In the genomic region with DNA sequence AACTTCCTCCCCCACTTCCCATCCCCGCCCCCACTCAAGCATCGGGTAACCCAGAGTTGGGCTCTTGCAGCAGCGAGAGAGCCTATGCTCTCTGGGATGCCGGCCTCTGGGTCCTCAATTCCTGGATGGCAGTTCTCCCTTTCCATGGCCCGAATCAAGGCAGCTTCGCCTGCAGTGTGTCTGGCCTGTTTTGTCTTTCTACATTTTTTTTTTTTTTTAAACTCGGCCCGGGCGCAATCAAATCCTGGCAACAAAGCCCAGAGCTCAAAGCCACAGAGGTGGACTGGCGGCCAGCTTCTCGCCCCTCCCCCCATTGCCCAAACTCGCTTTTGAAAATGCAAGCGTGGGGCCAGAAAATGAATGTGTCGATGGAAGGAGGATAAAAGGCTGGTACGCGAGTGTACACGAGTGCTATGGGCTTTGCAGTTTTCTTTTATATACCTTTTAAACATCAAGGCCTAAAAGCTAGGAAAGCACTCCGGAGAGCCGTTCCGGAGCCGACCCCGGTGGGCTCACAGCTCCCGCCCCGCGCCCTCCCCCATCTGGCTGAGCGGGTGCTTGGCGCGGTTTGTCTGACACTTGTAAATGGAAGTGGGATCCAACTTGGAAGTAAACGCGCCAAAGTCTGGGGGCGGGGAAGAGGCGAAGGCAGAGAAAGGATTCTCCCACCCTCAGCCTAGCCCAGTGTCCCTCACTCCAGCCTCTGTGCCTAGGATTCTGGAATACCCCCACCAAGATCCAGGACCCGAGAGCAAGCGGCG, we compare ENCODE assay signal across 9 mouse cellular contexts. TPM values are rescaled to one million over a fixed set of nuclear protein-coding genes. Genes with fewer than 3 reads are reported as not detected.
DNase-seq lines count a peak whose midpoint lies in the region; ATAC-seq and TF ChIP-seq lines count a peak whose summit lies in the region.
"Had no signal": no experiment of that assay in that cellular context is flagged by ENCODE, and none has a peak within 500 bp of the region (broad histone marks: within the 10 kb centered on the region; RNA-seq: fewer than 3 reads in every experiment).

No protein-coding gene starts in this region.

- peak; percentile 35 for DNase-seq in gastrocnemius, adult 2 months
- DNase-seq in gastrocnemius, adult 8-10 months (ENCODE audit: low spot score in 2 of 2) = no peak
- DNase-seq in cerebellum, postnatal 10 days = peak; percentile 76 to 87
- peak; percentile 49 to 63 for DNase-seq in frontal cortex, postnatal 14 days (ENCODE audit: low spot score in 2 of 2)
- DNase-seq in liver, adult 2 months (ENCODE audit: extremely low read depth, low read depth, low spot score) = peak; percentile 16
- DNase-seq in neural tube, embryonic 11.5 days (ENCODE audit: low spot score) = peak; percentile 83
- no peak for DNase-seq in spleen, postnatal 36 days (ENCODE audit: low spot score in 2 of 2)

- intact Hi-C loops in gastrocnemius, adult 2 months (cut with DNase I) = no loop called here

- no peaks in the 10 kb centered on the region for H3K36me3 ChIP-seq in intestine, postnatal 0 days (ENCODE audit: control insufficient read depth, insufficient read depth)
- H3K36me3 ChIP-seq in liver, adult 2 months (ENCODE audit: control insufficient read depth, insufficient read depth, low read length) = no peaks in the 10 kb centered on the region
- no peaks in the 10 kb centered on the region for H3K36me3 ChIP-seq in neural tube, embryonic 11.5 days (ENCODE audit: control insufficient read depth, insufficient read depth, low read length)

- WGBS in intestine, postnatal 0 days = under 1% methylated on average over 35 of the region's 35 CpGs
- 2% methylated on average over 35 of the region's 35 CpGs for WGBS in liver, adult 2 months
- under 1% methylated on average over 35 of the region's 35 CpGs for WGBS in neural tube, embryonic 11.5 days

- H3K9ac ChIP-seq in intestine, postnatal 0 days (ENCODE audit: low read depth, low read length) = no peak overlapping the region
- H3K9ac ChIP-seq in liver, adult 2 months (ENCODE audit: low read depth, low read length) = 0 out of 2 replicates have a peak overlapping the region, but pooled peaks have one; percentile 30
- H3K9ac ChIP-seq in neural tube, embryonic 11.5 days (ENCODE audit: low read length) = peak overlapping the region; percentile 76

- ATAC-seq in intestine, postnatal 0 days = no peak
- peak; percentile 40 for ATAC-seq in neural tube, embryonic 11.5 days (ENCODE audit: insufficient read depth, low FRiP score, low TSS enrichment)

- peak overlapping the region; percentile 70 for H3K4me2 ChIP-seq in intestine, postnatal 0 days (replicated peaks; ENCODE audit: low read depth)
- peak overlapping the region; percentile 66 for H3K4me2 ChIP-seq in neural tube, embryonic 11.5 days (ENCODE audit: low read depth)

- H3K79me2 ChIP-seq in liver, adult 2 months (ENCODE audit: control insufficient read depth, insufficient read depth, low read length) = no peaks in the 10 kb centered on the region

- H3K27ac ChIP-seq in gastrocnemius, adult 2 months = no peak overlapping the region
- no peak overlapping the region for H3K27ac ChIP-seq in intestine, postnatal 0 days (ENCODE audit: low read depth, low read length)
- H3K27ac ChIP-seq in liver, adult 2 months (replicated peaks; ENCODE audit: insufficient read depth, low read depth, low read length) = no peak overlapping the region
- peak overlapping the region; percentile 62 for H3K27ac ChIP-seq in neural tube, embryonic 11.5 days (ENCODE audit: low read depth, low read length)

- H3K4me3 ChIP-seq in gastrocnemius, adult 2 months = peak overlapping the region; percentile 70
- peak overlapping the region; percentile 38 for H3K4me3 ChIP-seq in intestine, postnatal 0 days (ENCODE audit: low read depth, low read length)
- no peak overlapping the region for H3K4me3 ChIP-seq in liver, adult 2 months (ENCODE audit: insufficient read depth, low read depth, low read length)
- peak overlapping the region; percentile 68 for H3K4me3 ChIP-seq in neural tube, embryonic 11.5 days (ENCODE audit: low read depth, low read length)

- H3K27me3 ChIP-seq in intestine, postnatal 0 days (replicated peaks; ENCODE audit: control insufficient read depth, insufficient read depth, low read length) = peaks cover 37% of the 10 kb centered on the region
- H3K27me3 ChIP-seq in liver, adult 2 months (ENCODE audit: control insufficient read depth, insufficient read depth, low read length) = peaks cover 23% of the 10 kb centered on the region; the same call in 1 of the 2 replicates
- no peaks in the 10 kb centered on the region for H3K27me3 ChIP-seq in neural tube, embryonic 11.5 days (ENCODE audit: control insufficient read depth, insufficient read depth, low read length)

- no peak for TF ChIP-seq CTCF in gastrocnemius, adult 2 months (IDR thresholded peaks at IDR 0.05)
- no peak for TF ChIP-seq CTCF in intestine, postnatal 0 days (IDR thresholded peaks at IDR 0.05; ENCODE audit: low read depth)
- no peak for TF ChIP-seq CTCF in liver, adult 2 months (IDR thresholded peaks at IDR 0.05; ENCODE audit: low read depth, low read length)

- no peak for TF ChIP-seq POLR2A in liver, adult 2 months (IDR thresholded peaks at IDR 0.05; ENCODE audit: extremely low read depth, insufficient read depth, low read length)

- no peaks in the 10 kb centered on the region for H3K4me1 ChIP-seq in intestine, postnatal 0 days (replicated peaks; ENCODE audit: control insufficient read depth, insufficient read depth, low read length)
- peaks cover 7% of the 10 kb centered on the region for H3K4me1 ChIP-seq in liver, adult 2 months (ENCODE audit: control insufficient read depth, insufficient read depth, low read length)
- peaks cover 5% of the 10 kb centered on the region; the same call in 1 of the 2 replicates for H3K4me1 ChIP-seq in neural tube, embryonic 11.5 days (ENCODE audit: control insufficient read depth, insufficient read depth, low read length)

- no peaks in the 10 kb centered on the region for H3K9me3 ChIP-seq in intestine, postnatal 0 days (ENCODE audit: control insufficient read depth)
- H3K9me3 ChIP-seq in neural tube, embryonic 11.5 days (ENCODE audit: control insufficient read depth, low read length) = no peaks in the 10 kb centered on the region

RNA-seq across cellular contexts. Expression of a gene that starts 1.3 kb away (rescaled TPM):
- total RNA-seq in gastrocnemius, adult 2 months (2021) = under 1 TPM; 0.26 to 0.64 TPM
- total RNA-seq in gastrocnemius, adult 8-10 months (2022) = under 1 TPM; 0.25 to 0.53 (median 0.44) TPM
- 0.20 and 0.21 TPM in 2 replicates for polyA plus RNA-seq in intestine, postnatal 0 days (2015; fragmentation: Nextera tagmentation; extraction: Ambion mirVana)
- 0.07 and 0.09 TPM in 2 replicates for total RNA-seq in liver, adult 2 months (2014; rRNA removed)
- not detected in 2 replicates for polyA plus RNA-seq in liver, adult 2 months (2012; rRNA removed)
- 16.1 and 16.8 TPM in 2 replicates for polyA plus RNA-seq in neural tube, embryonic 11.5 days (2014; fragmentation: Nextera tagmentation; extraction: Ambion mirVana)
- polyA plus RNA-seq: C2C12 had no signal

Comparison
In these comparisons a context has a peak if more than half of its experiments do, and no peak if none do; other contexts are left out.
1. DNase-seq: peak in gastrocnemius, adult 2 months (single experiment), cerebellum, postnatal 10 days (2 of 2), frontal cortex, postnatal 14 days (2 of 2), liver, adult 2 months (single experiment) and neural tube, embryonic 11.5 days (single experiment); none in gastrocnemius, adult 8-10 months (0 of 2) and spleen, postnatal 36 days (0 of 2).